Mouse (Mus musculus): ENCODE results near the gene Ptpn7. TPM values are rescaled to one million over a fixed set of nuclear protein-coding genes. Genes with fewer than 3 reads are reported as not detected.

Gene Ptpn7
- polyA plus RNA-seq, 1 experiment from 2014 or later, result 0.11 TPM

- WGBS, result 97% methylated on average over 6 of the region's 6 CpGs
- H3K4me3 ChIP-seq (replicated peaks; ENCODE audit: low read length), result no peak overlapping the region
- H3K27ac ChIP-seq, result no peak overlapping the region
- H3K4me1 ChIP-seq (replicated peaks; ENCODE audit: control insufficient read depth, insufficient read depth, low read length), result no peaks in the 10 kb centered on the region
- ATAC-seq (ENCODE audit: low FRiP score) (no peak), DNase-seq (ENCODE audit: low spot score) (no peak)
- H3K4me2 ChIP-seq (replicated peaks), result no peak overlapping the region
- no peaks in the 10 kb centered on the region for H3K27me3 ChIP-seq (ENCODE audit: control insufficient read depth, insufficient read depth, low read length)
- H3K36me3 ChIP-seq (replicated peaks; ENCODE audit: control insufficient read depth, insufficient read depth), result no peaks in the 10 kb centered on the region
- no peak overlapping the region for H3K9ac ChIP-seq
- H3K9me3 ChIP-seq (ENCODE audit: control insufficient read depth, low read length), result no peaks in the 10 kb centered on the region
These were observed 40.8 kb downstream of the Ptpn7 start for GRCm38 (mm10) chr1:135173311-135173710.

- no peak for ATAC-seq (ENCODE audit: low FRiP score)
- WGBS, result 75% methylated on average over 3 of the region's 3 CpGs
These were observed 42.7 kb downstream of the Ptpn7 start for GRCm38 (mm10) chr1:135175176-135175575.

GRCm38 (mm10) chr1:135177724-135178123, 45.2 kb downstream of the Ptpn7 start:
- no peaks in the 10 kb centered on the region for H3K9me3 ChIP-seq (ENCODE audit: control insufficient read depth, low read length)
- no peak overlapping the region for H3K27ac ChIP-seq
- WGBS, result 88% methylated on average over 3 of the region's 3 CpGs
- no peaks in the 10 kb centered on the region for H3K36me3 ChIP-seq (replicated peaks; ENCODE audit: control insufficient read depth, insufficient read depth)
- ATAC-seq (ENCODE audit: low FRiP score) (no peak), DNase-seq (ENCODE audit: low spot score) (no peak)
- no peak overlapping the region for H3K9ac ChIP-seq
- no peak overlapping the region for H3K4me2 ChIP-seq (replicated peaks)
- H3K4me3 ChIP-seq (replicated peaks; ENCODE audit: low read length), result no peak overlapping the region
- no peaks in the 10 kb centered on the region for H3K4me1 ChIP-seq (replicated peaks; ENCODE audit: control insufficient read depth, insufficient read depth, low read length)
- no peaks in the 10 kb centered on the region for H3K27me3 ChIP-seq (ENCODE audit: control insufficient read depth, insufficient read depth, low read length)

More at GRCm38 (mm10) chr1:135175176-135175575, 42.7 kb downstream of the Ptpn7 start:
- no peak overlapping the region for H3K27ac ChIP-seq
- no peak overlapping the region for H3K9ac ChIP-seq
- H3K27me3 ChIP-seq (ENCODE audit: control insufficient read depth, insufficient read depth, low read length), result no peaks in the 10 kb centered on the region
- DNase-seq (ENCODE audit: low spot score), result no peak
- H3K9me3 ChIP-seq (ENCODE audit: control insufficient read depth, low read length), result no peaks in the 10 kb centered on the region
- no peaks in the 10 kb centered on the region for H3K4me1 ChIP-seq (replicated peaks; ENCODE audit: control insufficient read depth, insufficient read depth, low read length)
- H3K4me2 ChIP-seq (replicated peaks), result no peak overlapping the region
- no peak overlapping the region for H3K4me3 ChIP-seq (replicated peaks; ENCODE audit: low read length)
- H3K36me3 ChIP-seq (replicated peaks; ENCODE audit: control insufficient read depth, insufficient read depth), result no peaks in the 10 kb centered on the region

- 87% methylated on average over 7 of the region's 7 CpGs for WGBS
- H3K27ac ChIP-seq, result no peak overlapping the region
- H3K27me3 ChIP-seq (ENCODE audit: control insufficient read depth, insufficient read depth, low read length), result no peaks in the 10 kb centered on the region
- H3K36me3 ChIP-seq (replicated peaks; ENCODE audit: control insufficient read depth, insufficient read depth), result no peaks in the 10 kb centered on the region
- no peaks in the 10 kb centered on the region for H3K4me1 ChIP-seq (replicated peaks; ENCODE audit: control insufficient read depth, insufficient read depth, low read length)
- H3K4me3 ChIP-seq (replicated peaks; ENCODE audit: low read length), result no peak overlapping the region
- H3K9ac ChIP-seq, result no peak overlapping the region
- DNase-seq (ENCODE audit: low spot score), result no peak
- no peak overlapping the region for H3K4me2 ChIP-seq (replicated peaks)
- no peaks in the 10 kb centered on the region for H3K9me3 ChIP-seq (ENCODE audit: control insufficient read depth, low read length)
- ATAC-seq (ENCODE audit: low FRiP score), result no peak
These were observed 46.4 kb downstream of the Ptpn7 start for GRCm38 (mm10) chr1:135178863-135179262.

- no peak for ATAC-seq (ENCODE audit: low FRiP score)
- 88% methylated on average over 10 of the region's 10 CpGs for WGBS
These were observed 48.3 kb downstream of the Ptpn7 start for GRCm38 (mm10) chr1:135180830-135181229.

GRCm38 (mm10) chr1:135181275-135181674, 48.8 kb downstream of the Ptpn7 start:
- Histone ChIP-seq H3K27ac (no peak overlapping the region), H3K36me3 (replicated peaks; ENCODE audit: control insufficient read depth, insufficient read depth) (no peaks in the 10 kb centered on the region), H3K4me3 (replicated peaks; ENCODE audit: low read length) (no peak overlapping the region), H3K9ac (no peak overlapping the region), H3K27me3 (ENCODE audit: control insufficient read depth, insufficient read depth, low read length) (no peaks in the 10 kb centered on the region), H3K4me2 (replicated peaks) (no peak overlapping the region), H3K4me1 (replicated peaks; ENCODE audit: control insufficient read depth, insufficient read depth, low read length) (no peaks in the 10 kb centered on the region), H3K9me3 (ENCODE audit: control insufficient read depth, low read length) (no peaks in the 10 kb centered on the region)
- DNase-seq (ENCODE audit: low spot score) (no peak), ATAC-seq (ENCODE audit: low FRiP score) (no peak)
- WGBS, result 81% methylated on average over 4 of the region's 4 CpGs

More at GRCm38 (mm10) chr1:135180830-135181229, 48.3 kb downstream of the Ptpn7 start:
- DNase-seq (ENCODE audit: low spot score), result no peak
- Histone ChIP-seq H3K4me3 (replicated peaks; ENCODE audit: low read length) (no peak overlapping the region), H3K36me3 (replicated peaks; ENCODE audit: control insufficient read depth, insufficient read depth) (no peaks in the 10 kb centered on the region), H3K27ac (no peak overlapping the region), H3K4me1 (replicated peaks; ENCODE audit: control insufficient read depth, insufficient read depth, low read length) (no peaks in the 10 kb centered on the region), H3K9ac (no peak overlapping the region), H3K4me2 (replicated peaks) (no peak overlapping the region), H3K27me3 (ENCODE audit: control insufficient read depth, insufficient read depth, low read length) (no peaks in the 10 kb centered on the region), H3K9me3 (ENCODE audit: control insufficient read depth, low read length) (no peaks in the 10 kb centered on the region)

GRCm38 (mm10) chr1:135181880-135182623, 49.6 kb downstream of the Ptpn7 start:
- no peak for ATAC-seq (ENCODE audit: low FRiP score)
- no peak for DNase-seq (ENCODE audit: low spot score)
- Histone ChIP-seq H3K4me3 (replicated peaks; ENCODE audit: low read length) (no peak overlapping the region), H3K9ac (no peak overlapping the region), H3K27ac (no peak overlapping the region), H3K4me2 (replicated peaks) (no peak overlapping the region), H3K4me1 (replicated peaks; ENCODE audit: control insufficient read depth, insufficient read depth, low read length) (no peaks in the 10 kb centered on the region), H3K27me3 (ENCODE audit: control insufficient read depth, insufficient read depth, low read length) (no peaks in the 10 kb centered on the region), H3K36me3 (replicated peaks; ENCODE audit: control insufficient read depth, insufficient read depth) (no peaks in the 10 kb centered on the region), H3K9me3 (ENCODE audit: control insufficient read depth, low read length) (no peaks in the 10 kb centered on the region)
- WGBS, result 83% methylated on average over 8 of the region's 8 CpGs

- no peak for ATAC-seq (ENCODE audit: low FRiP score)
- Histone ChIP-seq H3K27ac (no peak overlapping the region), H3K36me3 (replicated peaks; ENCODE audit: control insufficient read depth, insufficient read depth) (no peaks in the 10 kb centered on the region), H3K27me3 (ENCODE audit: control insufficient read depth, insufficient read depth, low read length) (no peaks in the 10 kb centered on the region), H3K9ac (no peak overlapping the region), H3K4me2 (replicated peaks) (no peak overlapping the region), H3K9me3 (ENCODE audit: control insufficient read depth, low read length) (no peaks in the 10 kb centered on the region), H3K4me1 (replicated peaks; ENCODE audit: control insufficient read depth, insufficient read depth, low read length) (no peaks in the 10 kb centered on the region), H3K4me3 (replicated peaks; ENCODE audit: low read length) (no peak overlapping the region)
- no peak for DNase-seq (ENCODE audit: low spot score)
- 79% methylated on average over 3 of the region's 3 CpGs for WGBS
These were observed 50.5 kb downstream of the Ptpn7 start for GRCm38 (mm10) chr1:135182975-135183374.

- Histone ChIP-seq H3K27me3 (ENCODE audit: control insufficient read depth, insufficient read depth, low read length) (no peaks in the 10 kb centered on the region), H3K4me2 (replicated peaks) (no peak overlapping the region), H3K4me3 (replicated peaks; ENCODE audit: low read length) (no peak overlapping the region), H3K27ac (no peak overlapping the region), H3K9me3 (ENCODE audit: control insufficient read depth, low read length) (no peaks in the 10 kb centered on the region), H3K36me3 (replicated peaks; ENCODE audit: control insufficient read depth, insufficient read depth) (no peaks in the 10 kb centered on the region), H3K4me1 (replicated peaks; ENCODE audit: control insufficient read depth, insufficient read depth, low read length) (0 out of 2 replicates have a peak, but pooled peaks cover 3% of the 10 kb centered on the region), H3K9ac (no peak overlapping the region)
- DNase-seq (ENCODE audit: low spot score) (no peak), ATAC-seq (ENCODE audit: low FRiP score) (no peak)
- 94% methylated on average over 3 of the region's 4 CpGs for WGBS
These were observed 50.9 kb downstream of the Ptpn7 start for GRCm38 (mm10) chr1:135183448-135183847.

Measured in hindbrain, embryonic 14.5 days (tissue).